Mouse (Mus musculus) lung, postnatal 0 days (tissue): ENCODE data around the gene Lrrc74a. TPM values are rescaled to one million over a fixed set of nuclear protein-coding genes. Genes with fewer than 3 reads are reported as not detected.
A peak's percentile ranks its signal among the peaks of the same experiment; 100 is the strongest.

Source experiments
- ATAC-seq: fragments of 200-750 bp; cut with Nextera tagmentation; 2 replicates; pipeline ENCODE4 v1.8.0; 2017; ENCODE audit warnings: moderate library complexity
- DNase-seq: peaks from one replicate; pipeline ENCODE4 v3.0.0-alpha.2; 2016; ENCODE audit warnings: low spot score
- H3K27ac ChIP-seq: fragments of 300-500 bp; sonication (generic); 2 replicates; pipeline ENCODE4 v1.5.1; 2014; ENCODE audit warnings: antibody characterized with exemption, mild to moderate bottlenecking, low read length, mixed read lengths
- H3K27me3 ChIP-seq: fragments of 300-500 bp; sonication (generic); replicated peaks from 2 replicates; pipeline ENCODE4 v1.6.1; 2014; ENCODE audit warnings: low read length, mixed read lengths; ENCODE audit not compliant: insufficient read depth
- H3K36me3 ChIP-seq: fragments of 300-500 bp; sonication (generic); 2 replicates; pipeline ENCODE4 v1.6.1; 2014; ENCODE audit warnings: low read length, mixed read lengths; ENCODE audit not compliant: insufficient read depth
- H3K4me1 ChIP-seq: fragments of 300-500 bp; sonication (generic); 2 replicates; pipeline ENCODE4 v1.6.1; 2014; ENCODE audit warnings: antibody characterized with exemption, low read depth, low read length, mixed read lengths; ENCODE audit not compliant: insufficient read depth
- H3K4me2 ChIP-seq: fragments of 300-500 bp; sonication (generic); replicated peaks from 2 replicates; pipeline ENCODE4 v1.6.1; 2014; ENCODE audit warnings: low read depth, mild to moderate bottlenecking, low read length, moderate library complexity, mixed read lengths
- H3K4me3 ChIP-seq: fragments of 300-500 bp; sonication (generic); 2 replicates; pipeline ENCODE4 v1.5.1; 2014; ENCODE audit warnings: low read depth, low read length
- H3K9ac ChIP-seq: fragments of 300-500 bp; sonication (generic); replicated peaks from 2 replicates; pipeline ENCODE4 v1.6.1; 2014; ENCODE audit warnings: low read depth, mild to moderate bottlenecking
- H3K9me3 ChIP-seq: fragments of 300-500 bp; sonication (generic); 2 replicates; pipeline ENCODE4 v1.6.1; 2016; ENCODE audit warnings: low read length, mixed read lengths
- CTCF ChIP-seq: IDR thresholded peaks from 2 replicates; pipeline ENCODE4 v1.5.1; 2016; ENCODE audit warnings: antibody characterized with exemption, mild to moderate bottlenecking
- EP300 ChIP-seq: IDR thresholded peaks from 2 replicates; pipeline ENCODE4 v1.6.1; 2016; ENCODE audit warnings: antibody characterized with exemption, mild to moderate bottlenecking, control low read depth
- WGBS: fragments of 180-500 bp; shearing (Covaris S2); extraction: QIAGEN DNeasy Blood & Tissue Kit; methylation state at CpG from one replicate; pipeline ENCODE4 v1.1.7; 2014; 5-methylcytosine and 5-hydroxymethylcytosine counted together
- polyA plus RNA-seq: library from polyadenylated mRNA; unstranded; fragments of >200 nt; fragmentation: Nextera tagmentation; extraction: Ambion mirVana; gene quantifications from 2 replicates; pipeline ENCODE4 v1.2.1, GENCODE M21; 2015

Lrrc74a gene
- polyA plus RNA-seq, 1 experiment from 2014 or later, result not detected

DNA sequence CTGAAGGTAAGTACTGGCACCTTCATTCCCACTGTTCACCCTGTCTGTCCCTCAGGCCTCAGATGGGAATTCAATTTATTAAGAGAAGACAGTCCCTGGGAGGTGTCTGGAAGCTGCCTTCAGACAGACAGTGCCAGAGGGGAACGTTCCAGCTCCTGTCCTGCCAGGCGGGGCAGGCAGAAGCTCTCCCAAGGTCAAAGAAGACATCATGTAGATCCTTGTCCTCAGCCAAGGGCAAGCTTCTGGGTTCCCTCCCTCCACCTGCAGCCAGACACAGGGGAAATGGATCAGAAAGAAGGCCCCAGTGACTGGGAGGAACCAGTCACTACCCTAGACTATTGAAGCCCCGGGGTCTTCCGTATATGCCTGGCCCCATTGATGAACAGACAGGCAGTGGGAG lies 74.7 kb downstream of the Lrrc74a start:
- Histone ChIP-seq H3K9me3 (no peaks in the 10 kb centered on the region), H3K9ac (no peak overlapping the region), H3K27me3 (no peaks in the 10 kb centered on the region), H3K27ac (no peak overlapping the region), H3K36me3 (no peaks in the 10 kb centered on the region), H3K4me2 (no peak overlapping the region), H3K4me3 (no peak overlapping the region), H3K4me1 (peaks cover 15% of the 10 kb centered on the region; the same call in 1 of the 2 replicates)
- no peak for TF ChIP-seq EP300
- no peak for TF ChIP-seq CTCF
- no peak for DNase-seq
- WGBS, result 92% methylated on average over 4 of the region's 4 CpGs
- no peak for ATAC-seq

DNA sequence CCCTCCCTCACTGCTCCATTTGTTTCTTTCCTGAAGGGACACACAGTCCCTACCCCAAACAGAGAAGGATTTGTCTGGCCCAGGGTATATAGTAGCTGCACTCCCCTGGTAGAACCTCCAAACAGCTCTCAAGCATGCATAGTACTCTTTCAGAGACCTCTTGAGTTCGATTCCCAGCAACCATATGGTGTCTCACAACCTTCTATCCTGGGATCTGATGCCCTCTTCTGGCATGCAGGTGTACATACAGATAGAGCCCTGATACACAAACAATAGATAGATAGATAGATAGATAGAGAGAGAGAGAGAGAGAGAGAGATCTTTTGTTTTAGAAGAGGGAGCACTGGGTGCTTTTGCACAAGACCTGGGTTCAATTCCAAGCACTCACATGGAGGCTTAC lies 75.9 kb downstream of the Lrrc74a start:
- DNase-seq, result no peak
- H3K36me3 ChIP-seq, result no peaks in the 10 kb centered on the region
- no peak overlapping the region for H3K27ac ChIP-seq
- no peaks in the 10 kb centered on the region for H3K9me3 ChIP-seq
- H3K9ac ChIP-seq, result no peak overlapping the region
- no peak for ATAC-seq
- H3K27me3 ChIP-seq, result no peaks in the 10 kb centered on the region
- no peak overlapping the region for H3K4me3 ChIP-seq
- peaks cover 15% of the 10 kb centered on the region; the same call in 1 of the 2 replicates for H3K4me1 ChIP-seq
- 85% methylated on average over 1 of the region's 1 CpGs for WGBS
- TF ChIP-seq CTCF, result no peak
- TF ChIP-seq EP300, result no peak
- H3K4me2 ChIP-seq, result no peak overlapping the region

DNA sequence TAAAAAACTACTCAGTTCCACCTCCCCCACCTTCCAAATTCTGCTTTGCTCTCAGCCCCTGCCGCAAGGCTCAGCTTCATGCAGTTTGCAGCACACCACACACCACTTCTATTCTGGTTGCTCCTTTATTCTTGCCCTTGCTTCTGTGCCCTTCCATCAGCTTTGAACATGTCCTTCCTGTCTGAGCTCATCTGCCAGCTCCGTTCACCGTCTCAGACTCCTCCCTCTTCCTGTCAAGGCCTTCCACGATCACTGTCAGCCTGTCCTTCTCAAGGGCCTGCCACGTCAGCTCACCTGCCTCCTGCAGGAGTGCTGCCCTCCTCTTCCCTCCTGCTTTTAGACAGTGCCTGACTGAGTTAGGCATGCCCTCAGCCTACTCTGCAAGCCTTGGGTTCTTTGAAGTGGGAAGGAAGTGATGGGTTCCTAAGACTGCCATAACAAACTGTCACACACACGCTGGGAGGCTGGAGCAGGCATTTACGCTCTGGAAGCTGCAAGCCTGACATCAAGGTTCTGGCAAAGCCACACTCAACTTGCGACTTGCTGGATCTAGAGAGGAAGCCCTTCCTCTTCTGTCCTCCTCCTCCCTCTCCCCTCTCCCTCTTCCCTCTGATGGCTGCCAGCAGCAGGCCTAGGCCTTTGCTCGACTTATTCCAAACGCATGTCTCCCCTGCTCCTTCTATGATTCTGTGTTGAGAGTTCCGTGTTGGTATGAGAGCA lies 76.7 kb downstream of the Lrrc74a start:
- Histone ChIP-seq H3K4me1 (peaks cover 12% of the 10 kb centered on the region; the same call in 1 of the 2 replicates), H3K9me3 (no peaks in the 10 kb centered on the region), H3K4me3 (no peak overlapping the region), H3K4me2 (no peak overlapping the region), H3K27me3 (no peaks in the 10 kb centered on the region), H3K36me3 (no peaks in the 10 kb centered on the region), H3K27ac (peak overlapping the region; percentile 34), H3K9ac (no peak overlapping the region)
- WGBS, result 27% methylated on average over 11 of the region's 11 CpGs
- 0 out of 2 replicates have a peak, but pooled peaks have one; percentile 1 for TF ChIP-seq CTCF
- no peak for TF ChIP-seq EP300
- peak; percentile 56 for ATAC-seq
- peak; percentile 59 for DNase-seq

DNA sequence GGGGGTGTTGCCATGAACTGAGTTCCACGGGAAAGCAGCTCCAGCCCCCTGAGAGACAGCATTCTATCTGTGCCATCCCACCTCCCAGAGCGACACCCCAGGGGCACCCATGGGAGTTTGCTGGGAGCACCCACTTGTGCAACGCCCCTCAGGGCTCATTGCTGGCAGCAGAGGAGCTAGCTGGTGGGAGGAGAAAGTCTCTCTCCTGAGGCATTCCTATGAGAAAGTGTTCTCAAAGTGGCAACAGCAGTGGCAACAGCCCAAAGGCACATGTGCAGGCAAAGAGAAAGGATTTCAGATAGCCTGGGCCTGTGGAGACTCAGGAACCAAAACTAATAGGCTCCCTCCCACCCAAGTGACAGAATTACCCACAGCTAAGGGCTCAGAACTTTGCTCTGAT lies 78.6 kb downstream of the Lrrc74a start:
- Histone ChIP-seq H3K9ac (no peak overlapping the region), H3K4me3 (no peak overlapping the region), H3K36me3 (no peaks in the 10 kb centered on the region), H3K4me2 (no peak overlapping the region), H3K9me3 (no peaks in the 10 kb centered on the region), H3K27me3 (no peaks in the 10 kb centered on the region), H3K27ac (no peak overlapping the region), H3K4me1 (peaks cover 21% of the 10 kb centered on the region)
- ATAC-seq (no peak), DNase-seq (no peak)
- TF ChIP-seq EP300 (no peak), CTCF (no peak)
- 79% methylated on average over 3 of the region's 3 CpGs for WGBS

Other genes with a start within 250 kb of the Lrrc74a start
- 9.0 and 10.9 TPM in 2 replicates for gene Vash1, start 55.7 kb upstream of the Lrrc74a start, polyA plus RNA-seq
- 4.2 and 5.2 TPM in 2 replicates for gene Angel1, start 7.9 kb upstream of the Lrrc74a start, polyA plus RNA-seq
- gene Irf2bpl, start 150.4 kb downstream of the Lrrc74a start, polyA plus RNA-seq, result 39.5 and 49.1 TPM in 2 replicates
- gene Cipc, start 212.7 kb downstream of the Lrrc74a start, polyA plus RNA-seq, result 12.5 and 14.8 TPM in 2 replicates